Mouse (Mus musculus) large intestine, adult 2 months (tissue): ENCODE data around the gene Nppa. TPM values are rescaled to one million over a fixed set of nuclear protein-coding genes. Genes with fewer than 3 reads are reported as not detected.
"Not testable (repeated sequence)": the region's sequence is repeated elsewhere in the genome, so short reads cannot be mapped to it uniquely, and the experiment has no call there.

Source experiments
- DNase-seq: peaks from one replicate; pipeline ENCODE4 v3.0.0-alpha.2; 2012; ENCODE audit warnings: low read depth, low spot score
- WGBS: fragments of 180-500 bp; shearing (Covaris S2); methylation state at CpG from one replicate; pipeline ENCODE4 v1.1.7; 2018; 5-methylcytosine and 5-hydroxymethylcytosine counted together
- polyA plus RNA-seq: library from polyadenylated mRNA; depleted of rRNA; stranded (reverse); fragments of >200 nt; gene quantifications from 2 replicates; pipeline ENCODE4 v1.2.3, GENCODE M21; 2012; rRNA removed

The Nppa gene
- polyA plus RNA-seq, 1 experiment: 0.22 TPM

DNA sequence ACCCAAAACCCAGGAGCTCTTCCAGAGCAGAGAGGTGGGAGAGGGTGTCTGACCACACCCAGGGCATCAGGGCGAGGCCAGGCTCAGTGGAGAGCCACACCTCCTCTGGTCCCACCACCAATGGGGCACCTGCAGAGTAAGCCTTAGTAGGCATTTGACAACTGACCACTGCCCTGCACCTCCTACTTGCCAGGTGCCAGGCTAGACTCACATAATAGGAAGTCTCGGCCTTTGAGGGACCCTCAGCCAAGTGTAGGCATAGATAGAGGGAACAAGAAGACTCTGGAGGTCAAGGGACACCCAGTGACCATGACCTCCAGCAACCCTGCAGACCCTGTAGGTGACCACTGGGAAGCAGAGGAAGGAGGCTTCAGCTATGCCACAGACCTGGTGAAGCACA, 43.6 kb downstream of the Nppa start:
- 94% methylated on average over 2 of the region's 2 CpGs for WGBS
- DNase-seq: no peak

DNA sequence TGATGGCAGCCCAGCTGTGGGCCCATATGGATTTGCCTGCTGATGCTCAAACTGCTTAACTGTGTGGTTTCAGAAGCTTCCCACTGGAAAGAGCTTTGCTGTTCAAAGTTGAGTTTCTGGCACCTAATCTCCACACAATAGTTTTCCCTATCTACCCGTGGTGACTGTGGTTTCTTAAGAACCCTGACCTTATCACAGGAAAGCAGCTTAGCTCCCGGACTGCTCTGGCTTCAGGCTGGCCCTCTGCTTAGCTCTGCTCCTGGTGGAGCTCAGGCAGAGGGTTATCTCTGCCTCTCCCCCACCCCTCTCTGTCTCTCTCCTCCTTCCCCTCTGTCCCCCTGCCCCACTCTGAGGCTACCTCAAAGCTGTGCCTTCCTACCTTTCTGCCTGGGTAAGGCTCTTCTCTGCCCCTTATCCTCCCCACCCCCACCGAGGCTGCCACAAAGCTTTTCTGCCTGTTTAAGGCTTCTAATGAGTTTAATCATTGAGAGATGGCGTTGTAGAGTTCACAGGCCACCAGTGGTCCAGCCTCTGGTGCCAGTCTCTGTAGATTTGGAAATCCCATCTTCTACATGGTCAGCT, 46.0 kb downstream of the Nppa start:
- no peak for DNase-seq
- 67% methylated on average over 4 of the region's 4 CpGs for WGBS

DNA sequence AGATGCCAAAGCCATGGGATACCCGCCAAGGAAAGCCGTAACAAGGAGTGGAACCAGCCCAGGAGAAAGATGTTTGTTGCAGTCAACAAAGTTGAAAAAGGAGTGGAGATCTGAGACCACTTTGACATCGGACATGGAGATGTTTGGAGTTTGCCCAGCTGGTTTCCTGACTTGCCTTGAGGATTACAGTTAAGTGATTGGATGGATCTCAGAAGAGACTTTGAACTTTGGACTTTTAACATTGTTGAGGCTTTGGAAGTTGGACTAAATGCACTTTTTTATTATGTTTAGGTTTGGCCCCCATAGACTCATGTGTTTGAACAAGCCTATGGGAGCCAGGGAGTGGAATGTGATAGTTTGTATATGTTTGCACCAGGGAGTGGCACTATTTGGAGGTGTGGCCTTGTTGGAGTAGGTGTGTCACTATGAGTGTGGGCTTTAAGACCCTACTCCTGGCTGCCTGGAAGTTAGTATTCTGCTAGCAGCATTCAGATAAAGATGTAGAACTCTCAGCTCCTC, 49.9 kb downstream of the Nppa start:
- WGBS: 48% methylated on average over 3 of the region's 3 CpGs
- DNase-seq: not testable (repeated sequence)

DNA sequence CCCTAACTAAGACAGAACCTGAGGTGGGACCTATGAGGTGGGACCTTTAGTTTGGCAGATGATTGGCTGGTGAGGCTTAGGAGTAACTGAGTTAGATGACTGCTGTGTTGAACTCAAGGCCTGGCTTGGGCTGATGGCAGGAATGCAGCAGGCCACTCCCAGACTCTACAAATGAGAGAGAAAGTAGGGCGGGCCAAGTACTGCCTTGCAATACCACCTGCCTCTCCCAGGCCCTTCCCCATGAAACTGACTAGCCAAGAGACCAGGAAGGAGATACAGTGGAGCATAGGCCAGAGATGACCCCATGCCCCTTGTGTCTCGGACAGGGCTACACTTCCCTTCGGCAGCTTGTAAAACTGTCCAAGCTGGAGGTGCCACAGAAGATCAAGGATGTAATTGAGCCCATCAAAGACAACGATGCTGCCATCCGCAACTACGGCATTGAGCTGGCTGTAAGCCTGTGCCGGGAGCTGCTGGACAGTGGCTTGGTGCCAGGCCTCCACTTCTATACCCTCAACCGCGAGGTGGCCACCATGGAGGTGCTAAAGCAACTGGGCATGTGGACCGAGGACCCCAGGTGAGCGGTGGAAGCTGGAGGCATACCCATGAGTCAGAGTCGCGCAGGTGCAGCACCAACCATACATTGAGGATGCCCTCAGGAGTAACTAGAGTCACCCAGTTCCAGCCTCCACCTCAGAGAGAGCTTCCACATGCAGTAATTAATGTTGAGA, 50.7 kb downstream of the Nppa start:
- WGBS: 75% methylated on average over 13 of the region's 13 CpGs
- DNase-seq: no peak

Other genes with a start within 250 kb of the Nppa start
- 0.70 and 0.71 TPM in 2 replicates for gene Zfp984, start 190.9 kb upstream of the Nppa start, polyA plus RNA-seq
- 0.84 and 0.89 TPM in 2 replicates for gene Zfp933, start 152.4 kb upstream of the Nppa start, polyA plus RNA-seq
- 53.3 and 64.6 TPM in 2 replicates for gene Miip, start 131.9 kb upstream of the Nppa start, polyA plus RNA-seq
- 1.4 and 2.1 TPM in 2 replicates for gene Fv1, start 131.7 kb upstream of the Nppa start, polyA plus RNA-seq
- 51.7 and 75.1 TPM in 2 replicates for gene Mfn2, start 96.0 kb upstream of the Nppa start, polyA plus RNA-seq
- gene Plod1, start 64.0 kb upstream of the Nppa start, polyA plus RNA-seq: 15.5 and 18.3 TPM in 2 replicates
- 83.1 and 111 TPM in 2 replicates for gene 2510039O18Rik, start 59.8 kb upstream of the Nppa start, polyA plus RNA-seq
- gene Nppb, start 14.9 kb upstream of the Nppa start, polyA plus RNA-seq: not detected in 2 replicates
- 2.4 and 3.2 TPM in 2 replicates for gene Clcn6, start 38.1 kb downstream of the Nppa start, polyA plus RNA-seq
- 7.2 and 12.1 TPM in 2 replicates for gene Mthfr, start 38.4 kb downstream of the Nppa start, polyA plus RNA-seq
- 13.3 and 15.4 TPM in 2 replicates for gene Agtrap, start 87.3 kb downstream of the Nppa start, polyA plus RNA-seq
- 21.5 and 21.8 TPM in 2 replicates for gene Mad2l2, start 129.7 kb downstream of the Nppa start, polyA plus RNA-seq
- 0.26 and 0.32 TPM in 2 replicates for gene Draxin, start 130.0 kb downstream of the Nppa start, polyA plus RNA-seq
- 45.2 and 50.5 TPM in 2 replicates for gene Fbxo6, start 151.4 kb downstream of the Nppa start, polyA plus RNA-seq
- gene Fbxo44, start 159.8 kb downstream of the Nppa start, polyA plus RNA-seq: 6.1 and 11.0 TPM in 2 replicates
- gene Fbxo2, start 159.9 kb downstream of the Nppa start, polyA plus RNA-seq: 0.88 and 0.95 TPM in 2 replicates